11 mouse cellular contexts compared by ENCODE assay signal in the genomic region with DNA sequence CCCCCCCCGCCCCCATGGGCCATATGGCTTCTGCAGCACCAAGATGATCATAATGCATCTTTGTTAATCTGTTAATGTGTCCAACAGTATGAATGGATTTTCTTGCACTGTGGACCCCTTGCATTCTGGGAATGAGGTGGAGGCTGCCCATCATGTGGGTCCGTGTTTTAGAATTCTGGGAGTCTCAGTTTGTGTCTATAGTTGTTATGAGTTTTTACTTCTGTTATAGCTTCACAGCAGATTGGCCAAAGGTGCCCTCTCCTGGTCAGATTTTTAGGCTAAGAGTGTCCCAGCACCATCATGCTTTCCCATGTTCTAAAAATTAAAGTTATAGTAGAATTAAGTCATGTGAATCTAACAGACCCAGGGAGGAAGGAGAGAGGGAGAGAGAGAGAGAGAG. TPM values are rescaled to one million over a fixed set of nuclear protein-coding genes. Genes with fewer than 3 reads are reported as not detected.
DNase-seq lines count a peak whose midpoint lies in the region; ATAC-seq and TF ChIP-seq lines count a peak whose summit lies in the region.
"Had no signal": no experiment of that assay in that cellular context is flagged by ENCODE, and none has a peak within 500 bp of the region (broad histone marks: within the 10 kb centered on the region; RNA-seq: fewer than 3 reads in every experiment).

No protein-coding gene starts in this region.

- DNase-seq in heart, embryonic 10.5 days (ENCODE audit: low spot score) = peak; percentile 59
- no peak for DNase-seq in heart, postnatal 10 days
- peak; percentile 44 for DNase-seq in lung, embryonic 14.5 days
- no peak for DNase-seq in lung, adult 2 months
- peak; percentile 33 for DNase-seq in MEL (ENCODE audit: low read depth, low spot score)
- peak; percentile 35 to 61 for DNase-seq in cerebellum, postnatal 36 days
- DNase-seq in urinary bladder, postnatal 10 days (ENCODE audit: low spot score) = no peak
- DNase-seq: kidney, adult 8-10 months had no signal

- no peak for TF ChIP-seq POLR2A in lung, adult 2 months (IDR thresholded peaks at IDR 0.05; ENCODE audit: borderline replicate concordance, extremely low read depth, low read depth, low read length)
- no peak for TF ChIP-seq POLR2A in MEL (IDR thresholded peaks at IDR 0.05; ENCODE audit: control insufficient read depth in 1 of 2, insufficient read depth in 1 of 2, low read depth in 1 of 2, low read length in 2 of 2, poor library complexity in 1 of 2)

- no peak for ATAC-seq in lung, embryonic 14.5 days (ENCODE audit: insufficient read depth)

- TF ChIP-seq RAD21 in MEL (IDR thresholded peaks at IDR 0.05; ENCODE audit: low read depth, low read length) = peak; percentile 62

- H3K4me2 ChIP-seq in lung, embryonic 14.5 days = no peak overlapping the region
- H3K4me2 ChIP-seq: embryonic facial prominence, embryonic 12.5 days; heart, embryonic 11.5 days had no signal

- 52% methylated on average over 2 of the region's 2 CpGs for WGBS in heart, embryonic 10.5 days
- WGBS in lung, embryonic 14.5 days = 23% methylated on average over 2 of the region's 2 CpGs
- 38% methylated on average over 2 of the region's 2 CpGs for WGBS in lung, adult 2 months

- no peak for TF ChIP-seq EP300 in MEL (IDR thresholded peaks at IDR 0.05; ENCODE audit: low read depth in 1 of 2, low read length in 2 of 2)

- no peaks in the 10 kb centered on the region for H3K4me1 ChIP-seq in heart, embryonic 10.5 days
- H3K4me1 ChIP-seq in lung, embryonic 14.5 days (ENCODE audit: insufficient read depth) = no peaks in the 10 kb centered on the region
- H3K4me1 ChIP-seq in lung, adult 2 months (ENCODE audit: control insufficient read depth, insufficient read depth, low read length) = no peaks in the 10 kb centered on the region
- no peaks in the 10 kb centered on the region for H3K4me1 ChIP-seq in MEL (ENCODE audit: control insufficient read depth in 1 of 2, insufficient read depth in 2 of 2, low read length in 2 of 2)
- H3K4me1 ChIP-seq: embryonic facial prominence, embryonic 12.5 days had no signal

- H3K79me2 ChIP-seq in MEL (ENCODE audit: control insufficient read depth, insufficient read depth, low read length, poor library complexity) = no peaks in the 10 kb centered on the region

- TF ChIP-seq CTCF in lung, embryonic 14.5 days (IDR thresholded peaks at IDR 0.05; ENCODE audit: low read depth) = peak; percentile 34
- no peak for TF ChIP-seq CTCF in lung, adult 2 months (IDR thresholded peaks at IDR 0.05; ENCODE audit: insufficient read depth, low read length)
- peak in 2 of 3 experiments; percentile 19 to 50; a peak in 2 of 6 replicates for TF ChIP-seq CTCF in MEL (IDR thresholded peaks at IDR 0.05 in 2 of 3, conservative IDR thresholded peaks at IDR 0.05 in 1 of 3; ENCODE audit: control insufficient read depth in 1 of 3, insufficient read depth in 1 of 3, low read depth in 2 of 3, low read length in 3 of 3, poor library complexity in 1 of 3, severe bottlenecking in 1 of 3)

- H3K9ac ChIP-seq in lung, embryonic 14.5 days = no peak overlapping the region
- H3K9ac ChIP-seq in MEL (ENCODE audit: control insufficient read depth, low read depth, low read length, poor library complexity, severe bottlenecking) = no peak overlapping the region
- H3K9ac ChIP-seq: embryonic facial prominence, embryonic 12.5 days had no signal

- H3K9me3 ChIP-seq in heart, embryonic 10.5 days = no peaks in the 10 kb centered on the region
- H3K9me3 ChIP-seq in lung, embryonic 14.5 days (ENCODE audit: low read depth, low read length) = no peaks in the 10 kb centered on the region
- no peaks in the 10 kb centered on the region for H3K9me3 ChIP-seq in MEL (replicated peaks; ENCODE audit: insufficient read depth, low read length)
- H3K9me3 ChIP-seq: embryonic facial prominence, embryonic 12.5 days had no signal

- no peaks in the 10 kb centered on the region for H3K27me3 ChIP-seq in heart, embryonic 10.5 days (ENCODE audit: insufficient read depth, poor library complexity, severe bottlenecking)
- H3K27me3 ChIP-seq in lung, embryonic 14.5 days (ENCODE audit: insufficient read depth, low read length) = no peaks in the 10 kb centered on the region
- H3K27me3 ChIP-seq in MEL (ENCODE audit: control insufficient read depth in 1 of 2, insufficient read depth in 2 of 2, low read length in 2 of 2) = peaks cover 0 to 4% of the 10 kb centered on the region in 2 experiments; a peak in 2 of 4 replicates
- H3K27me3 ChIP-seq: embryonic facial prominence, embryonic 12.5 days had no signal

- H3K36me3 ChIP-seq in heart, embryonic 10.5 days = no peaks in the 10 kb centered on the region
- no peaks in the 10 kb centered on the region for H3K36me3 ChIP-seq in lung, embryonic 14.5 days (ENCODE audit: insufficient read depth)
- H3K36me3 ChIP-seq in MEL (ENCODE audit: control insufficient read depth in 1 of 2, insufficient read depth in 2 of 2, low read length in 2 of 2) = no peaks in the 10 kb centered on the region
- H3K36me3 ChIP-seq: embryonic facial prominence, embryonic 12.5 days had no signal

- intact Hi-C loops in heart, postnatal 10 days (cut with DNase I) = loop anchor here (10.0 kb wide), 3 partner anchors 95 to 295 kb away; a partner anchor contains a TSS

- H3K27ac ChIP-seq in heart, embryonic 10.5 days = no peak overlapping the region
- H3K27ac ChIP-seq in lung, embryonic 14.5 days (ENCODE audit: low read depth) = no peak overlapping the region
- no peak overlapping the region for H3K27ac ChIP-seq in MEL (ENCODE audit: control insufficient read depth, low read depth, low read length)
- H3K27ac ChIP-seq: embryonic facial prominence, embryonic 12.5 days had no signal

- no peak overlapping the region for H3K4me3 ChIP-seq in heart, embryonic 10.5 days
- no peak overlapping the region for H3K4me3 ChIP-seq in lung, embryonic 14.5 days (ENCODE audit: low read depth, low read length)
- no peak overlapping the region for H3K4me3 ChIP-seq in lung, adult 2 months (replicated peaks; ENCODE audit: extremely low read depth, low read depth, low read length)
- no peak overlapping the region for H3K4me3 ChIP-seq in MEL (ENCODE audit: control insufficient read depth in 1 of 2, insufficient read depth in 1 of 2, low read depth in 2 of 2, low read length in 2 of 2)
- H3K4me3 ChIP-seq: embryonic facial prominence, embryonic 12.5 days had no signal

TF ChIP-seq in MEL, 35 proteins besides CTCF, POLR2A, EP300 and RAD21:
- TF ChIP-seq USF2 (IDR thresholded peaks at IDR 0.05; ENCODE audit: borderline replicate concordance in 1 of 2, insufficient read depth in 1 of 2, low read depth in 1 of 2, low read length in 2 of 2) = no peak
- peak; percentile 65 for TF ChIP-seq SMC3 (IDR thresholded peaks at IDR 0.05; ENCODE audit: low read depth, low read length)
- TF ChIP-seq ZC3H11A (IDR thresholded peaks at IDR 0.05; ENCODE audit: low read depth, low read length) = peak; percentile 72
- TF ChIP-seq MXI1 (IDR thresholded peaks at IDR 0.05; ENCODE audit: low read depth, low read length) = no peak

RNA-seq across cellular contexts. Expression of a gene that starts 3.9 kb away (rescaled TPM):
- 0.21 and 0.37 TPM in 2 replicates for polyA plus RNA-seq in heart, embryonic 10.5 days (2016; fragmentation: Nextera tagmentation; extraction: Ambion mirVana)
- under 1 TPM in 1 of 2 experiments, not detected in 1; 0.27 TPM for total RNA-seq in heart, postnatal 10 days (2021)
- not detected in 2 replicates for polyA plus RNA-seq in lung, embryonic 14.5 days (2014; fragmentation: Nextera tagmentation; extraction: Ambion mirVana)
- 0.22 and 0.41 TPM in 2 replicates for polyA plus RNA-seq in lung, adult 2 months (2012; rRNA removed)
- not detected in 2 replicates for total RNA-seq in MEL (2012; rRNA removed)
- polyA plus RNA-seq in MEL (2012; ENCODE audit: insufficient read depth in 1 of 2, insufficient read length in 2 of 2, low read depth in 1 of 2, low replicate concordance in 2 of 2, missing spikeins in 1 of 2) = not detected
- total RNA-seq: adrenal gland, postnatal 4 days had no signal

Comparison
In these comparisons a context has a peak if more than half of its experiments do, and no peak if none do; other contexts are left out.
1. DNase-seq: peak in heart, embryonic 10.5 days (single experiment), lung, embryonic 14.5 days (single experiment), MEL (single experiment) and cerebellum, postnatal 36 days (2 of 2); none in heart, postnatal 10 days (0 of 2), lung, adult 2 months (single experiment) and urinary bladder, postnatal 10 days (single experiment).